Mouse (Mus musculus) liver, postnatal 0 days (tissue): ENCODE measurements around the gene Nav3.

Source experiments
- CTCF ChIP-seq: sonication (generic); IDR thresholded peaks from 2 replicates; pipeline ENCODE4 v1.5.1; 2016; ENCODE audit warnings: antibody characterized with exemption, low read depth
- EP300 ChIP-seq: IDR thresholded peaks from 2 replicates; pipeline ENCODE4 v1.6.1; 2016; ENCODE audit warnings: antibody characterized with exemption, low read depth, mild to moderate bottlenecking

DNA sequence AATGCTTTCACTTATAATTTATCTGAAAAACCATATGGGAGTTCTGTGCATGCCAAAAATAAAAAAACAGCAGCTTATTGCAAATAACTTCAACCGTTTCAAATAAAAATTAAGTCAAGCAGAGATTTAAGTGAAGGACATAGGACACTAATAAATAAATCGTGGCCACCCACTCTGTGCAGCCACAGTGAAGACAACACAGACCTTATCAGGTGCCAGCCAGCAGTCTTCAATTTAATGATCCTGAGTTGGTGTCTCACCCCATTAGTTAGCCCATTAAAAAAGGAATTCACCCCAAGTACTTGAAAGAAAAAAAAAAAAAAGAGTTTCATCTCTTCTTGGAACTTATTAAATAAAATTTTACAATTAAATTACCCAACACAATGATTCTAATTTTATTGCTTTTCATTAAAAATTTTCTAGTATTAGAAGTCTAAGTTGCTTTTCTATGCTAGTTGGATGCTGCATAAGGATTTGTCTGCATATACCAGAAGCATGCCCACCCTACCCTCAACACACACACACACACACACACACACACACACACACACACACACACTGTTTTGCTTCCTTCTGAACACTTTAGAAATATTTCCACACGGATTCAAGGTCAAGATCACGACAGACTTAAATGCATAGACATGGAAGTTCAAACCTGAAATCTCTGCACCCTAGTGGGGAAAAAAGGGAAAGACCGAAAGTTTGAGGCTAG lies 649.1 kb downstream of the Nav3 start:
- TF ChIP-seq CTCF: no peak
- TF ChIP-seq EP300: no peak
